Mouse (Mus musculus) sigmoid colon, adult 10 weeks (tissue): ENCODE measurements around the gene Nufip2. TPM values are rescaled to one million over a fixed set of nuclear protein-coding genes. Genes with fewer than 3 reads are reported as not detected.

Source experiments
- polyA plus RNA-seq: library from polyadenylated mRNA; stranded (reverse); fragments of 350-450 nt; fragmentation: Illumina TruSeq; extraction: RNeasy Lipid Tissue Mini Kit (QIAGEN cat#74804); gene quantifications from one replicate; pipeline ENCODE4 v1.2.3, GENCODE M21; 2014; ENCODE audit warnings: low read depth, low replicate concordance

The Nufip2 gene
- polyA plus RNA-seq = 104 TPM

GRCm38 (mm10) chr11:77685383-77686265, at the start of gene Nufip2:
TSS of gene Nufip2 (plus strand) at chr11:77686155.

DNA sequence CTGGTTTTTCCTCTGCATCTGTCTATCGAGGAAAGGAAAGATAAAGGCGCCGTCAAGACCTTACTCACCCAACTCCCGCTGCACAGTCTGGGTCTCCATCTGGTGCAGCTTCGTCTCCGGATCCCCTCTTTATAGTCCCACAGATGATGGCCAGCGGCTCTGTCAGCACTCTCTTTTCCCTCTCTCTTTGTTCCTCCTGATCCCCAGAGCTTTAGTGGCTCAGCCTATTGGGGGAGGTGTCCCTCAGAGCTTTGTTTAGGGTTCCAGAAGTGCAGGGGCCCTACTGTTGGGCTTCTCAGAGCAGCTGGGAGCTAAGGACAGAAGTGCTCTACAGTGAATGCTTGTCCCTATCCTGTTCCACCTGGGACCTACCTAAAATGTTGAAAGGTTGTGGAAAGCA, 39.2 kb downstream of the Nufip2 start, which contains the start of gene Cryba1:
TSS of gene Cryba1 (minus strand) at position 101 of the 400 bp plus-strand sequence.

GRCm38 (mm10) chr11:77762783-77763672, 77.1 kb downstream of the Nufip2 start, which contains the start of gene Myo18a:
TSS of gene Myo18a (plus strand) at chr11:77763246.

DNA sequence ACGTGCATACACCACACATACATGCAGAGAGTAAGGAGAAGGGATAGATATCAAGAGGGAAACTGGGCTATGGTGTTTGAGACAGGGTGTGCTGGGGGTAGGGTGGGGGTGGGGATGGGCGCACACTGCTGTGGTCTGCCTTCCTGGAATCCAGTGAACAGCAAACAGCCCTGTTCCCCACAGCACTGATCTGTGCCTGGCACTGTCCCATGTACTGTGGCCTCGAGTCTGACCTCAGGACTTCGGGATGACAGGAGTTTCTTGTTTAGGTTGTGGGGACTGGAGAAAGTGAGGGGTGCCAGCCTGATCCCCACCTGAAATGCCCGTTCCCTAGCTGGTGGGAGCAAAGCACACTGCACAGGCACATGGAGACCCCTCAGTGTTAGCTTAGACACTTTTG, 101.8 kb downstream of the Nufip2 start, which contains the start of gene Gm10277:
TSS of gene Gm10277 (minus strand) at position 41 of the 400 bp plus-strand sequence.

Other genes with a start within 250 kb of the Nufip2 start
- 0.25 TPM for gene Coro6, start 223.7 kb upstream of the Nufip2 start, polyA plus RNA-seq
- 0.25 TPM for gene Ankrd13b, start 196.5 kb upstream of the Nufip2 start, polyA plus RNA-seq
- gene Git1, start 192.6 kb upstream of the Nufip2 start, polyA plus RNA-seq = 1.2 TPM
- 0.35 TPM for gene Abhd15, start 171.0 kb upstream of the Nufip2 start, polyA plus RNA-seq
- gene Trp53i13, start 170.2 kb upstream of the Nufip2 start, polyA plus RNA-seq = not detected
- gene Gm10392, start 167.0 kb upstream of the Nufip2 start, polyA plus RNA-seq = not detected
- gene Taok1, start 78.3 kb upstream of the Nufip2 start, polyA plus RNA-seq = 80.8 TPM
- not detected for gene Cryba1, start 39.1 kb downstream of the Nufip2 start, polyA plus RNA-seq
- gene Myo18a, start 77.1 kb downstream of the Nufip2 start, polyA plus RNA-seq = 85.4 TPM
- gene Gm10277, start 101.6 kb downstream of the Nufip2 start, polyA plus RNA-seq = not detected
- gene Pipox, start 207.9 kb downstream of the Nufip2 start, polyA plus RNA-seq = 2.3 TPM
- gene Sez6, start 244.6 kb downstream of the Nufip2 start, polyA plus RNA-seq = not detected